Mouse (Mus musculus): Measurements from ENCODE around the gene Gm21292.
"Not testable (repeated sequence)": the region's sequence is repeated elsewhere in the genome, so short reads cannot be mapped to it uniquely, and the experiment has no call there.

Gm21292 gene

GRCm38 (mm10) chrY:9133824-9134223, at the start of gene Gm21292:
TSS of gene Gm21292 (minus strand) at chrY:9133924.
- DNase-seq (ENCODE audit: low spot score), result not testable (repeated sequence)
